Mouse (Mus musculus) hematopoietic stem cell, adult 5-6 weeks (primary cell): Measurements from ENCODE around the gene Hdhd5. TPM values are rescaled to one million over a fixed set of nuclear protein-coding genes. Genes with fewer than 3 reads are reported as not detected.

Source experiments
- ATAC-seq, 2 experiments: fragments of 125-278 bp in 1 of 2; replicated peaks in 1 of 2; 2 replicates each; pipeline ENCODE4 v1.8.0; 2016 to 2017; ENCODE audit warnings: inconsistent platforms in 2 of 2, mild to moderate bottlenecking in 2 of 2, moderate number of reproducible peaks in 2 of 2, low read depth in 1 of 2, moderate TSS enrichment in 1 of 2; ENCODE audit not compliant: low FRiP score in 2 of 2, poor library complexity in 2 of 2, severe bottlenecking in 2 of 2, insufficient read depth in 1 of 2, low TSS enrichment in 1 of 2
- total RNA-seq: library from RNA; stranded (forward); fragments of 172-1452, 232-1000 nt; gene quantifications from 2 replicates; pipeline ENCODE4 v1.2.3, GENCODE M21; 2017

Gene Hdhd5
- total RNA-seq, 1 experiment from 2014 or later, result 17.4 TPM

DNA sequence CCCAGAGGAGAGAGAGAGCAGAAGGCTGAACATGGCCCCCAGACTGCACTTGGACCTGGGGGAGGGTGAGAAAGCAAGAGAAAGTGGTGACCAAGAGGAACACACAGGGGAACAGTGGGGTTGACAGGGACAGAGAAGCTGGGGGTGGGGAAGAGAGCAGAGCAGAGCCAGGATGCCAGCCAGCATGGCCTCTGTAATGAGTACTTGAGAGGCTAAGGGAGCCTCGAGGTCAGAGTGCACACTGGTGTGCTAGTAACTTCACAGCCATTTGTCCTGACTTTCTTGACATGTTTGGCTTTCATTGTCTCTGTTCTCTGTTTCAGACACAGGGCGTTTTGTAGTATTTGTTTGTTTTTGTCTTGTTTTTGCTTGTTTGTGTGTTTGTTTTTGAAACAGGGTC lies 10.3 kb upstream of the Hdhd5 start:
- ATAC-seq, result no peak

DNA sequence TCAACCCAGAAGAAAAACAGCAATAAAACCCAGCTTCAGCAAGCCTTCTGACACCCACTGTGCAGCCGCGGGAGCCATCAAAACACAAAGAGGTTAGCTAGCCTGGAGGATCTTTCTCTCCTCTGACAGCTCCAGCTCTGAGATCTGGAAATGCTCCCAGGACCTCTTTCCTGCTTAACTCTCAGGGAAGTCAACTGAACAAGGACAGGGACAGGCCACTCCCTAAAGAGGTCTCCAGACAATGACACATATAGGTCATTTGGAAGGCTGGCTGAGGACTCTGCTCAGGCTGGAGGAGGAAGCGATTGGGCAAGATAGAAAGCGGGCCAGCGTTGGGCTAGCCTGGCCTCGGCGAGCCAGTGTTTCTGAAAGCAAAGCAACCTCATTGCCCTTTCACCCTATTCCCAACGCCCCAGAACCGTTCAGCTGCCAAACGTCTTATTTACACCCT lies 8.7 kb upstream of the Hdhd5 start:
- no peak for ATAC-seq

DNA sequence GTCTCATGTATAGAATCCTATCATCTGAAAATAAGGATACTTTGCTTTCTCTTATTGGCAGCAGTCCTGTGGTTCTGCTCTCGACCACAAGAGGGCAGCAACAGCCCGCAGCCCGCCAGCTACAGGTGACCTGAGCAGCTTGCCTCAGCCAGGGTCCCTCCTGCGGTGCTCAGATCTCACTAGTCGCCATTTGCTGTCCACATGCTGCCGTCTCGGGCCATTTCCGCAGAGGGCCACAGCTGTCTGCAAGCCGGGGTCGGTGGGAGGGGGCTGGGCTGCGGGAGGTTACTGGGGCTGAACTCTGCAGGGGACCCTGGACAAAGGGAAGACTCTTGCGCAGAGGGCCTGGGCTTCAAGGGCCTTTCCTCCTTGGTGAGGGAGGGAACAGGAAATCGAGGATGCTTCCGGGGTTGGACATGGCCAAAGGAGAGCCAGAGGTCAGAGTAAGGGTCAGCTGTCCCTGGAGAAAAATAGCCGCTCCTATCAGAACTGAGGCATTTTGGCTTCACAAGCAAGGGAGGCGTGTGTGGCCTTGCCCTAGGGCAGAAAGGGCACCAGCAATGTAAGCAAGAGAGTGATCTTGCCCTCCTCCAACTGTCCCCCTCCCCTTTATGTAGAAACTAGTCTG lies 8.1 kb upstream of the Hdhd5 start:
- ATAC-seq, result peak; percentile 56 to 92

DNA sequence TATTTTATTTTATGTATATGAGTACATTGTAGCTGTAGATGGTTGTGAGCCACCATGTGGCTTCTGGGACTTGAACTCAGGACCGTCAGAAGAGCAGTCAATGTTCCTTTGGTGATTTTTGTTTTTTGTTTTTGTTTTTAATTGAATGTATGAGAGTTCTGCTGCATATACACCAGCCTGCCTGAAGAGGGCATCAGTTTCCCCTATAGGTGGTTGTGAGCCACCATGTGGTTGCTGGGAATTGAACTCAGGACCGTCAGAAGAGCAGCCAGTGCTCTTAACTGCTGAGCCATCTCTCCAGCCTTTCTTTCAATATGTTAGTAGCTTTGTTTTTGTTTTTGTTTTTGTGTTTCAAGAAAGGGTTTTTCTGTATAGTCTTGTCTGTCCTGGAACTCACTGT lies 5.2 kb upstream of the Hdhd5 start:
- no peak for ATAC-seq

DNA sequence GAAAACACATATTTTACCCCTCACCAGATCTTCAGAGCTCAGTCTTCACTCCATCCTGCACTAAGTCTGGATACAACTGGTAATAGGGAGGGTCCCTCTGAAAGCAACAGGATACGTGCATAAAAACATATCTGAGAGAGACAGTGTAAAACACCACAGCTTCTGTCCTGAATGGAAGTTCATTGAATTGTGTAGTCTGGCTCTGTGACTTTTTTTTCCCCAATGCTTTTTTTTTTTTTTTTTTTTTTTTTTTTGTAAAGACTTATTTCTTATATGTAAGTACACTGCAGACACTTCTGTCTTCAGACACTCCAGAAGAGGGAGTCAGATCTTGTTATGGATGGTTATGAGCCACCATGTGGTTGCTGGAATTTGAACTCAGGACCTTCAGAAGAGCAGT lies 1.5 kb upstream of the Hdhd5 start:
- ATAC-seq, result no peak

DNA sequence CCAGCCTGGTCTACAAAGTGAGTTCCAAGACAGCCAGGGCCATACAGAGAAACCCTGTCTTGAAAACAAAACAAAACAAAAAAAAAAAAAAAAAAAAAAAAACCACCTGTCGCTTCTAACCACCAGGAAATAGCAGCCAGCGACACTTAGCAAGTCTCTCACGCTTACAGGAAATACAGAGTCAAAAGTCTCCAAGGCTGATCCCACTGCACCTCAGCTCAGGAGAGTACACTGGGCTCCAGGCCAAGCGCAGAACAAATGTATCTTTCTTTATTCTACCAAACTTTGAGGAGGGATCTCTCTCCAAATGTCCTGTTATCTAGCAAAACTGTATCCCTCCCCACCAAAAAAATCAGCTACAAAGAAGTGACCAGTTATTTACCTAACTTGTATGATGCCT lies 2.0 kb downstream of the Hdhd5 start:
- ATAC-seq, result no peak

DNA sequence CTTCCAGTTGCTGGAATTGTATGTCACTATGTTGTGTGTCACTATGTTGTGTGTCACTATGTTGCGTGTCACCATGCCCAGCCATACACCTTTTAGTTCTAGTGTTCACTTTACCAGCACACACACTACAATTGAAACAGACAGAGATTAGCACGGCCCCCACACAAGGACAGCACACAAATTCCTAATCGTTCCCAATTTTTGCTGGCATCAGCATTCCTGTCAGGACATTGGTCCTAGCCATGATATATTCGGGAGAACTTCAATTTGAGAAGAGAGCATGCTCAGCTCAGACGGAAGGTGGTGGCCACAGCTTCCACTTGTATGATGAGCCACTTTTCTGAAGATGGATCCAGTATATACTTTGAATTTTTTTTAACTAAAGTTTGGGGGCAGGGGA lies 6.3 kb downstream of the Hdhd5 start:
- ATAC-seq, result no peak

DNA sequence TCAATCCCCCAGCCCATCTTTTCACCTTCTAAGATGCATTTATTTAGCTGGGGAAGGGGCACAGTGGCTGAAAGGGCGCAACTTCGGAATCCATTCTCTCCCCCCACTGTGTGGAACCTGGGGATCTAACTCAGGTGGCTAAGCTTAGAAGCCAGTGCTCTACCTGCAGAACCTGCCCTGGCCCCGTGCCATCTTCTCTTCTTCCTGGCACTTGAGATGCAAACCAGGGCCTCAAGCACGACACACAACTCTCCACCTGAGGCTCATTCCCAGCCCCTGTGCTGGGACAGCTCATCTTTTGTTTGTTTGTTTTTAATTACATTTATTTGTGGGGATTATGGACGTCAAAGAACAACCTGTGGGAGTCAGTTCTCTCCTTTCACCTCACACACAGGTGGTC lies 11.5 kb downstream of the Hdhd5 start:
- ATAC-seq, result no peak

DNA sequence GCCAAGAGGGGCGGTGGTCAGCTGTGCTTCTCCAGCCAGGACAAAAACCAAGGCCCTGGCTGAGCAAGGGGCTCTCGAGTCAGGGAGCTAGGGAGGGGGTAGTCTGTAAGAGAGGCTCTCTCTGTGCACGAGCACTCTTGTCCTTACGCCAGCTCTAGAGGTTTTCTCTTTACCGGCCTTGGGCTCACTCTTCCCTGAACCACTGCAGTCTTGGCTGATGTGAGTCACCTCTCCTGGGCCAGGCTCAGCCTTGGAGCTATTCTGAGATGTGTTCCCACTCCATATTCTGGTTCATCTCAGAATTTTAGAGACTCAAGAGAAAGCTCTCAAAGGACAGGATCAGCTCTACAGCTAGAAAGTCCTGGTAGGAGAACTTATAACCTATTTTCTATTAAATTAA lies 13.8 kb downstream of the Hdhd5 start:
- no peak for ATAC-seq

DNA sequence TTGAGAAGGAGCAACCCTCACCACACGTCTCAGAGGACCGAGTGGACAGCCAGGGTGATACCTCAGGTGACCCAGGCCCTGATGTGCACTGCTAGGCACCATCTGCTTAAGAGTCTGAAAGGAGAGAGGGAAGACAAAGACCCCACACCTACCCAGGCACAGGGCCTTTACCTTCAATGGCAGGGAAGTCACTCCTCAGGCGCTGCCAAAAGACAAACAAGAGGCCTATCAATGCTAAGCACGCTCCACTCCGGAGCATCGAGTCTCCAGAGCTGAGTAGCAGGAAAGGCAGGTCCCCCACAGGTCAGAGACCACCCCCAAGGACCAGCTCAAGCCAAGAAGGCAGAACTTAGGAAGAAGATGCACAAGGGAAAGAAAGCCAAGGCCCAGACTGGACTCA lies 14.2 kb downstream of the Hdhd5 start:
- ATAC-seq, result no peak

DNA sequence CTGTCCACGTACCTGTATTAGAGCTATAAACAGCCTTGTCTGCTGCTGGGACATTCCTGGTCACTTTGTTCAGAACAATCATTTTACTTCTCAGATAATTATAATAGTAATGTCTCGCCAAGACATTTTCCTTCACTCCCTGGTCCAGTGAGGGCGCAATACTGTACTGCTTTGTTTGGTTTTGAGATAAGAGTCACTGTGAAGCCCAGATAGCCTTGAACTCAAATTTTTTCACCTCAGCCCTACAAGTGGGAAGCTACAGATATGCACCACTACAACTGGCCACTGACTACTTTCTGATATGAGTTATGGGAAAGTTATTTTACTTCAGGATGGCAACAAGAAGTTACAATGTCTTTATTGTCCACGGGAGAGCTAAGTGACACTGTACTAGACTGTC lies 14.7 kb downstream of the Hdhd5 start:
- no peak; a peak in 1 of 4 replicates for ATAC-seq

DNA sequence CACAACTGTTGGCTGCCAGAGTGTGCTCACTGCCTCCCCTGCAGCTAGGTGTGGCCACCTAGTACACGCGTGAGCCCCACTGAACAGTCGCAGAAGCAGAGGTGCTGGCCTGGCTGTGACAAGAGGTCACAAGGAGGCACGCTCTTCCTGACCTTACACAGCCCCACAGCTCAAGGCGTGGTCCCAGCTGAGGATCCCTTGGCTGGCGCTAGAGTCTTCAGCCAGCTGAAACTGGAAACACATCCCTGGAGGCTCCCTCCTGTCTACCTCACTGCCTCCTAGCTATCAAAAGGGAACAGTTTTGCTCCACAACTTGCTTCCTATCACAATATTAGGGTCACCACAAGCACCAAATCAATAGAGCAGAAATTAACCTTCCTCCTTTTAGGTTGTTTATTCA lies 19.9 kb downstream of the Hdhd5 start:
- ATAC-seq, result no peak

DNA sequence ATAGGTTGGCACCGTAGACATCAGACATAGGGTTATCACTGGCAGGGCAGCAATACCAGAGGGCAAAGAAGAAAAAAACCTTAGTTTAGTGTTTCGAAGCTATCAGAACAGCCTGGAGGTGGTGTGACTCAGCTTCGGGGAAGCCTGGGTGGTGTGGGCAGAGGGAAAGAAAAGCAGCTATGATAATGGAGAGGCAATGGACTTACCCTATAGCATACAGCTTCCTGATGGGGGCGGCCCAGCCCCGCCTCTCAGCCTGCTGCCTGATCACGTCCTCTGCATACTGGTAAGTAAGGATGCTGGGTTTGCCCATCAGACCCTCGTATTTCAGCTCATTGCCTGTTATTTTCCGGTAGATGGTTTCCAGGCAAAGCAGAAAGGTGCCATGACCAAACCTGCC lies 20.7 kb downstream of the Hdhd5 start:
- ATAC-seq, result no peak

DNA sequence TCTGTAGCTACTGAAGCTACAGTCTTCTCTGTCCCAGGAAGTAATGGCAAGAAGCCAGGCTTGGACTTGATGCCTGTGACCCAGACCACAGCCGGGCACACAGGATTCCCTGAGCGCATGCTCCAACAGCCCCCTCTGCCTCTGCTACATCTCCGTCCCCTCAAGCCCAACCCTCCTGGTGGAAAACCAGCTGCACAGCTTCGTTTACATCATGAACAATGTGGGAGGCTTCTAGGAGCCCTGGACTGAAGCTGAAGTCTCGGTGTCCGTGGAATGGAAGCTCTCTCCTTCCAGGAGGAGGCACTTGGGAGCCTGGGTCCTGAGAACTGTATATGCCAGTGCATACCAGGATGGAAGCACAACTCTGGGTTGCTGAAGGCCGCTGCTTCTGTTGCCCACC lies 21.1 kb downstream of the Hdhd5 start:
- ATAC-seq, result no peak

DNA sequence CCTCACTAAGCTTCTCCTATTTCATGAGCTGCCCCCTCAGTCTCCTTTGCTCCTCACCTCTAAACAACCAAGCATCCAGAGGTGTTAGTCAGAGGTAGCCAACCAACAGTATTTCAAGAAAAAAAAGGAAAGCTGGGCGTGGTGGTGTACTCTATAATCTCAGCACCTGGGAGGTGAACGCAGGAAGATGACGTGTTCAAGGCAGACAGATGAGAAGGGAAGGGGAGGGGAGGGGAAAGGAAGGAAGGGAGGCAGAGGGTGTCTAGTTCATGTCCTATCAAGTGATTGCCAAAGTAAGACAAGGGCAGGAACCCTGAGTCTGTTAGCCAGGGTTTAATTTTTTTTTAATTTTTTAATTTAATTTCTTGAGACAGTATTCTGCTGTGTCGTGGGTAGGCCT lies 22.5 kb downstream of the Hdhd5 start:
- no peak for ATAC-seq

DNA sequence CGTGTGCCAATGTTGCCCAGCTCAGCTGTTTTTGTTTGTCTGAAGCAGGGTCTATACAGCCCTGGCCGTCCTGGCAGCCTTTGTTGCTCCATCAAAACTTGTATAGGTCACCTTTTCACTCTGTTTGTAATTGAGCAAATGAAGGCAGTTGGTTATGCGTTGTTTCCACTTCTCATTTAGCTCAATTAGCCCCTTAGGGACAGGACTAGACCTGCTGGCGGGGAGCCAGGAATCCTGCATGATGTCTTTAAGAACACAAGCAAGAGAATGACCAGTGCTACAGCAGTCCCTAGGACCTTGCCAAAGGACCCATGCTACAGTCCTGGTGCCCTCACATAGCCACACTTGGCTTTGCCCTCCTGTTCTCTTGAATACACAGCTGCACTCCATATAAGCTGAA lies 25.6 kb downstream of the Hdhd5 start:
- no peak for ATAC-seq

DNA sequence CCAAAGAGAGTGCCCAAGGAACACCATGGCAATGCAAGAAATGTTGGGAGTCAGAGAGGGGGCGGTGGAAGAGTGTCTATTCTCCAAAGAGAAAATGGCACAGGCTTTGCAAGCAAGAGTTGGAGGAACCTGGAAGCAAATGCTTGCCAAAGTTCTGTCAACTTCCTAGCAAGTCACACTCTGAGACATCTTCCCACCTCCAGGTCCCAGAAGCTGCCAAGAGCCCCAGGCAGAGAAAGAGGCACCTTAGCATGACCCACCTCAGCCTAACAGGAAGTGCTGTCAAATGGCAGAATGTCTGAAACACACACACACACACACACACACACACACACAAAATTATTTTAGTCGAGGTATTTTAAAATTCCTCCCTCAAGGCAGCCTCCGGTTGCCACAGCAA lies 27.1 kb downstream of the Hdhd5 start:
- no peak for ATAC-seq

DNA sequence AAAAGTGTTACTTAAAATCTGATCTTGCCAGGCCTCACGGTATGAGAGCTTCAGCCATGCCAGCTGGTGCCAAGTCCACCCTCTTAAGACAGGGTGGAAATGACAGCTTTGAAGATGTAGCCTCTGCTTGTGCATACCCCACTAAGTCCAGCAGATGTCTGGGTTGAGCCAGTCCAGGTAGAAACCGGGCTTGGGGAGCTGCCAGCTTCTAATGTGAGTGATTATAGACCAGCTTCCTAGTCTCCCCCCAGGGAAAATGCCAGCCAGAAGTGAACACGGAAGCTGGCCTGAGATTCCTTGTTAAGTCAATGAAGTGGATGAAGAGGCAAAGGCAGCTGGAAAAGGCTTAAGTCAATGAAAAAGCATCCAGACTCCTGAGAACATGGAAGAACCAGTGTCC lies 34.6 kb downstream of the Hdhd5 start:
- no peak for ATAC-seq

DNA sequence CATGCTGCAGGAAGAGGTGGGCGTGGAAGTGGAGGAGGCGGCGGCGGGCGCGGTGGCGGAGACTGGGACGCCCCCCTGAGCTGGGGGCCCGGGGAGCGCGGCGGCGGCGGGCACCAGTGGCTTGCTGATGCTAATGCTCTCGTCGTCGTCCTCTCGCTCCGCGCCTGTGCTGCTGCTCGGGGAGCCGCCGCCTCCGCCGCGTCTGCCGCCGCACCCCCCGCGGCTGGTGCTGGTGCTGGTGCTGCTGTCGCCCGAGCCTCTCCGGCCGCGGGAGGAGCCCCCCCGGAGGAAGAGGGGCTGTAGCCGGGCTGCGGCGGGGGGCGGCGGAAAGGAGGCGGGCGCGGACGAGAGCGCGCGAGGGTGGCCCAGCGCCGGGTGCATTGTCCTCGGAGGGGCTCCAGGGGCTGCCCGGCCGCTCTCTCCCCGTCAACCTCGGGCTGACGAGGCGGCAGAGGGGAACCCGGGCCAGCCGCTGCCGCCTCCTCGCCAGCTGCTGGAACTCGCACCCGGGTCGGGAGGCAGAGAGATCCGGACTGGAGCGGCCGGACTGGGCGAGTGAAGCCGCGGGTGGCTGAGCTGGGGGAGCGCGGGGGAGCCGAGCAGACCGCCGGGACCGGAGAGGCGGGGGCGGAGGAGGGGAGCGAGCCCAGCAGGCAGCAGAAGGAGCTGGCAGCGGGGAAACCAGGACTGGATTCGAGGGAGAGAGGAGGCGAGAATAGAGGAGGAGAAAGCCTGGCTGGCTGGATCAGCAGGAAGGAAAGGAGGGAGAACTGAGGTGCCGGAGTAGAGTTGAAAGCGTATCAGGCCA lies 37.5 kb downstream of the Hdhd5 start, which contains the start of gene Tmem121b:
Gene Tmem121b (minus strand): TSS at position 434 of the 808 bp plus-strand sequence.
- 0 out of 4 replicates have a peak, but pooled peaks of 1 of the 2 experiments have one; percentile 5 for ATAC-seq
